Mouse (Mus musculus) mouse trophoblast stem cell (cell line): ENCODE data around the gene Meaf6.

ENCODE experiments used
- in situ Hi-C, 2 experiments: fragments of 300-500 bp; cut with MseI, MboI; formaldehyde crosslinking; loops; 2 replicates in 1 of 2; 3 replicates in 1 of 2; pipeline ENCODE4 v1.15.1; 2025

The Meaf6 gene

GRCm38 (mm10) chr4:125084403-125085345 lies at the start of gene Meaf6:
TSS of gene Meaf6 (plus strand) at chr4:125085134.
- in situ Hi-C loops, result no loop called here

DNA sequence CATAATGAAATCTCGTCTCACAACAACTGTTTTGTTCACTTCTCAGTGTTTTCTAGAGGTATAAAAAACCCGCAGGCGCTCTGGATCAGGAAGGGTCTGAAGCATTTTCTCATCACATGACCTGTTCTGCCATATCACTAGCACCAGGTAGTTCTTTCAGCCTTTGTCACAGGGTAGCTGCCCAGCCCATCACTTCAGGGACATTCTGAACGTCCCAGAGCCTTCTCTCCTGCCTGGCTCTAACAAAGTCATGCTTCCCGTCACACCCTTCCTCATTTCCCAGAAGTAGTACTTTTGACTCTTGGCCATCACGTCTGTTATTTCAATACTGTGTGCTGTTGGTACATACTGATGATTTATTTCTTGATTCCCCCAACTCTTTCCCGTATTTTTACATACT lies 40.5 kb upstream of the Meaf6 start:
- in situ Hi-C loops, result no loop called here

DNA sequence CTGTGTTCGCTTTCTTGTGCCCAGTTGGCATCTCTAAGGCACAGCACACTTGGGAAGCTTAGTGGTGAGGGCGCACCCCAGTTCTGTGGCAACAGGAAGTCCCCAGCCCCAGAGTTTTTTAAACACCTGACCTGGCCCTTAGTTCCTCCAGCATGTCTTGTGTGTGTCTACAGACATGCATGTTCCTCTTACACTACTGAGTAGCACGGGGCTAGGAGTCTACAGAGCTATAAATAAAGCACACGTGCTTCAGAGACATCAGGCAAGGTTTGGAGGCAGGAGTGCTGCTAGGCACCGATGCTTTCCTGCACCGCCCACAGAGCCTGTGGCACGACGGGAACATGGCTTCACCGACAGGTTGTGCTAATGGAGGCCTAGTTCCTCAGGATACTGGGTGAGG lies 29.5 kb upstream of the Meaf6 start:
- in situ Hi-C loops, result no loop called here

DNA sequence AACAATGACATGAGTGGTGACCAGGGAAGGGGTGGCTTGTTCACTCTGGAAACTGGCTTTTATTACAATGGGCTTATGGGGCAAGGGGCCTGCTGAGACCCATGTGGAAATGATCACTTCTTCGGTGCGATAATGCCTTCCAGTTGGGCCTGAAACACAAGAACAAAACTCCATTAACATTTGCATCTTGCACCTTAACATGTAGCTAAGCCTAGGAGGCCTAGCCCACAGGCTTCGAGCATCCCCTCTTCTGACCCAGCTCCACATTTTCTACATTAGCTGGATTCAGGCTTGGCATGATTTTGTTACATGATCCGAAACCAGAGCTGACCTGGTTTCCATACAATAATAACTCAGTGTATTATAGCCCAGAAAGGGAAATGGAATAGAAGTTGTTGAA lies 28.5 kb upstream of the Meaf6 start:
- in situ Hi-C loops, result no loop called here

GRCm38 (mm10) chr4:125057273-125057672 lies 27.7 kb upstream of the Meaf6 start:
- in situ Hi-C loops, result no loop called here

GRCm38 (mm10) chr4:125058033-125058432 lies 26.9 kb upstream of the Meaf6 start:
- in situ Hi-C loops, result no loop called here

GRCm38 (mm10) chr4:125059025-125059424 lies 25.9 kb upstream of the Meaf6 start:
- in situ Hi-C loops, result no loop called here

- in situ Hi-C loops, result no loop called here
Observed at GRCm38 (mm10) chr4:125063829-125064228, 21.1 kb upstream of the Meaf6 start.

- in situ Hi-C loops, result no loop called here
Observed at GRCm38 (mm10) chr4:125065517-125066307, 19.2 kb upstream of the Meaf6 start, which contains the start of gene Dnali1. TSS of gene Dnali1 (minus strand) at chr4:125065703.

DNA sequence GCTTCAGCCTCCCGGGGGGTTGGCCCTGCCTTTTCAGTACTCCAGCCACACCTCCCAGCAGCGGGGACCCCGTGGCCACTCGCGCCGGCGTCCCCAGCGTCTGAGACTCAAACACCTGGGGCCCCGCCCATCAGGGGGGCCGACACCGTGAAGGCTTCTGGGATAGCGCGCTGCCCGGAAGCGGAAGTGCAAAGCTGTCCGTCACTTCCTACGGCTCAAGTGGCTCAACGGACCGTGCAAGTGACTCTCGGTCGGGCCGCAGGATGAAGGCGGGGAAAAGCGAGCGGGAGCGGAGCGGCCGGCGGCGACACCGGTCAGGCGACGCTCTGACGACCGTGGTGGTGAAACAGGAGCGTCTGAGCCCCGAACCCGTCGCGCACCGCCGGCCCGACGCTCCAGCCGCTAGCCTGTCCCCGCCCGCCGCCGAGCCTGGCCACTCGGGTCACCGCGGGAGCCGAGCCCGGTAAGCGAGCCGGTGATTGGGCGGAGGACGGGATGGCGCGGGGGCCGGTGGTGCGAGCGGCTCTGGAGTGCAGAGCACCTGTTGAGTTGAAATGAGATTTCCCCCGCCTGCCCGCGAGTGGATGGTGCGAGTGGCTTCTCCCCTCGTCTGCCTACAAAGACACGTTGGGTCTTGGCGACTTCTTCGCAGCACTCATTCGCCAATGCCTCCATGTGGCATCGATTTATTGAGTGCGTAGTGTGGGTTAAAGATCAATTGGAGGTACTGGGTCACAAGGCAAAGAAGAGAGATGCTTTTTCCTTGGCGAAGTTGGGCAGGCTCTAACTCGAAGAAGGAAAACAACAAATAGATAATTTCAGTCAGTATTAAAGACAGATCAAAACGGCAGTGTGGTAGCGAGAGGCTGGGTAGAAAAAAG lies 18.2 kb upstream of the Meaf6 start, which contains the start of gene Snip1:
Gene Snip1, plus strand, starts transcription at position 183 of the 881 bp plus-strand sequence.
- in situ Hi-C loops, result no loop called here

DNA sequence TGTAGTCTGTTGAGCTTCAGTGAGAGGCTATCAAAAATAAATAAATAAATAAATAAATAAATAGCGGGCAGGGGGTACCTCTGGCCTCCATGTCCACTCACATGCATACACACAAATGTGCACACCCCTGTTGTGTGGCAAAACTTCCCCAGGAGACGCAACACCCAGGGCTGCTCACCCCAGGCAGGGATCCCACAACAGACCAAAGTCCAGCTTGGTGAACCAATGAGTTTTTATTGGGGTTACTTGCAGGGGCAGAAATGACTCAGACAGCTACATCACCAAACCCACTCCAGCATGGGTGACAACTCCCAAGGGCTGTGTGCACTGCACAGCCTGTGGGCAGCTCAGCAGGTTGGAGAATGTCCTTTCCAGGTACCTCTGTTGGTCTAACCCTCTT lies 7.2 kb upstream of the Meaf6 start:
- in situ Hi-C loops, result no loop called here

DNA sequence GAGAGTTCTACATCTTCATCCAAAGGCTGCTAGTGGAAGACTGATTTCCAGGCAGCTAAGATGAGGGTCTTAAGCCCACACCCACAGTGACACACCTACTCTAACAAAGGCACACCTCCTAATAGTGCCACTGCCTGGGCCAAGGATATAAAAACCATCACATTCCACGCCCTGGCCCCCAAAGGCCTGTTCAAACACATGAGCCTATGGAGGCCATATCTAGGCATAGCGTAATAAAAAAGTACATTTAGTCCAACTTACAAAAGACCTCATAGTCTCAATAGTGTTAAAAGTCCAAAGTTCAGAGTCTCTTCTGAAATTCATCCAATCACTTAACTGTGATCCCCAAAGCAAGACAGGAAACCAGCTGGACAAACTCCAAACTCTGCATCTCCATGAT lies 6.2 kb upstream of the Meaf6 start:
- in situ Hi-C loops, result no loop called here

DNA sequence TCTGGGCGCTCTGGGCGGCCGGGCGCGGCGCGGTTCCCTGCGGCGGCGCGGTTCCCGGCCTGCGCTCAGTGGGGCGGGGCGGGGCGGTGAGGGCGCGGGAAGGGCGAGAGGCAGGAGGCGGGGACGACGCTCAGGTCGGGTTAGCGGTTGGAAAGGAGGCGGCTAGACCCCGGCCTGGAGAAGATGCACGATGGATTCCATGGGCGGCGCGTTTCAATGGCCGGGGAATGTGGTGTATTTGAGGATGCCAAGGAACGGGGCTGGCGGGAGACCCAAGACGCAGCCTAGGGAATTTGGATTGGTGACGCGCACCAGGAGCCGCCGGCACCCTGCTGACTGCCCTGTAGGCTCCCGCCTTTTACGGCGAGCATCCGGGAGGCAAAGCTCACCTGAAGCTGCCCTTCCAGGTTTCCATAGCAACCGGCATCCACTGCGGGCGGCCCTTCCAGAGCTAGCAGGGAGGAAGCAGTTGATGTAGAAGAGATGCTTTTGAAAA lies 460 bp downstream of the Meaf6 start:
- in situ Hi-C loops, result no loop called here

DNA sequence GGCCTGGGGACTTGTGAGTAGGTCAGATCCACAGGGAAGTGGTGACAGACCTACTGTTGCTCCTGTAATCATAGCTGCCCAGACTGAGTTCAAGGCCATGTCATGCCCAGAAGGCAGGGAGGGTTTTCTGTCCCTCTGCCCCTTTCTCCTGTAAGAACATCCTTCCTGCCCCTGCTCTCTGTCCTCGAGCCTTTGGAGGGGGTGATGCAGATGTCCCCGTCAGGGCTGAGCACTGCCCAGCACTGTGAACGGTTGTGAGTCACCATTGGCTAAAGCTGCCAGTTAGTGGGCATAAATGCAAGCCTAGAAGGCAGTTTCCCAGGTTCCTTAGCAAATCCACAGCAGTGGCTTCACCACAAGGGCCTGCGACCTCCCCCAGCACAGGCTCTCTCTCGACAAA lies 8.1 kb downstream of the Meaf6 start:
- in situ Hi-C loops, result no loop called here

DNA sequence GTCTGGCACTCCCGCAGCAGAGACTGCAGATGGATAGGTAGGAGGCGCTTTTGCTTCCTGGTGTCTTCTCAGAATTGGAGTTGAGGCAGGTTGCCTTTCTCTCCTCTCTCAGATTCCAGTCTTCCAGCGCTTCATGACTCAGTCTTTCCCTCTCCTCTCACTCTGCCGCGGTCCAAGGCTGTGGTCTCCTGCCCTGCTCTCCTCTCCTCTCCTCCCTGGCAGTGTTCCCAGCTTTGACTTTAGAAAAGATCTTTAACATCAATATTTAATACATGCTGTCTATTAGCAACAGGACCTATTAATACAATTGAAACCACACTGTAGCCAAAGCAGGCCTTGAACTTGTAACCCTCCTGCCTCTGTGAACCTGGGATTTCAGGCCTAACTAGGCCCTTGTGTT lies 11.1 kb downstream of the Meaf6 start:
- in situ Hi-C loops, result no loop called here

- in situ Hi-C loops, result no loop called here
Observed at GRCm38 (mm10) chr4:125097412-125097811, 12.5 kb downstream of the Meaf6 start.

GRCm38 (mm10) chr4:125099458-125099857 lies 14.5 kb downstream of the Meaf6 start:
- in situ Hi-C loops, result no loop called here

GRCm38 (mm10) chr4:125101334-125101733 lies 16.4 kb downstream of the Meaf6 start:
- in situ Hi-C loops, result no loop called here

DNA sequence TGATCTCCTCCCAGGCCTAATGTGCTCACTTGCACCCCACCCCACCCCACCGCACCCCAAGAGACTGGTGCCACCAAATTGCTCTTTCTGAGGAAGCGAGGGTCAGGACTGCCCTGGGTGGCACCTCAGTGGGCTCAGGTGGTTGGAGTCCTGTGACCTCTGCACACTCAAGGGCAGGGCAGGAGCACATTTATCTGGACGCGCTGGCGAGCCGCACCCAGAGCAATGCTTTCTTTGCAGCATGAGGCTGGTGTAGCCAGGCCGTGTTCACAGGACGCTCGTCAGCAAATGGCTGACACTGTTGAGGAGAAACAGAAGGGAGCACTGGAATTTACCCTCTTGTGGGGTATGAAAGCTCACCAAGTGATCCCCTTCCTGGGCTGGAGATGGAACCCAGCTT lies 20.4 kb downstream of the Meaf6 start:
- in situ Hi-C loops, result no loop called here

GRCm38 (mm10) chr4:125114638-125115037 lies 29.7 kb downstream of the Meaf6 start:
- in situ Hi-C loops, result no loop called here

GRCm38 (mm10) chr4:125115081-125115480 lies 30.1 kb downstream of the Meaf6 start:
- in situ Hi-C loops, result no loop called here
